Mouse (Mus musculus) heart, adult 2 months (tissue): ENCODE measurements at regions not wholly inside any gene's neighbourhood (a gene's known extent, or its start where the extent isn't known, plus 50 kb on each side); places are given as distances from the start of the nearest gene placed in this dataset.

Source experiments
- EP300 ChIP-seq: fragments of 200-500 bp; IDR thresholded peaks from 2 replicates; pipeline ENCODE4 v1.6.1; 2011; ENCODE audit warnings: low read depth, low read length, control low read depth; ENCODE audit not compliant: insufficient read depth
- POLR2A ChIP-seq: fragments of 200-500 bp; IDR thresholded peaks from 2 replicates; pipeline ENCODE4 v1.6.1; 2011; ENCODE audit warnings: mild to moderate bottlenecking, low read depth, low read length, control low read depth; ENCODE audit not compliant: insufficient read depth

DNA sequence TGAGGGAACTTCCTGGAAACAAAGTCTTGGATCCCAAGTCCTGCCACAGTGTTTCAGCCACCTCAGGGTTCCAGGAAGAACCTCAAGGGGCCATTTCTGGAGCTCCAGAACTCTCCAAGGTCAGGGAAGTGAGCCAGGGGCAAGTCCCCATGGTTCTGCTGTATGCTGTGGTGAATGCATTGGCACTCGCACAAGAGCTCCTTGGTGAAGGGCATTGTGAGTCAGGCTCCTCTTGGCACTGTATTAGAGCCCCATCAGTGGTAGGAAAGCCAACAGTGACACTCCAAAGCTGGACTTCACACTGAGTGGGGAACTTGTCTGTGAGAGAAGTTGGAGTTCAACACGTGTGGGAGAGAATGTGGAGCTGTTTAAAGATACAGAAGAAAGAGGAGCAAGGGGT is 486.0 kb downstream of the Ajap1 start:
- TF ChIP-seq EP300 (no peak), POLR2A (no peak)
